Mouse (Mus musculus) spleen, adult 2 months (tissue): ENCODE measurements around the gene Uap1.

Source experiments
- CTCF ChIP-seq: fragments of 200-500 bp; IDR thresholded peaks from 2 replicates; pipeline ENCODE4 v1.5.1; 2011; ENCODE audit warnings: mild to moderate bottlenecking, inconsistent platforms; ENCODE audit not compliant: insufficient read depth, insufficient read length, insufficient replicate concordance; ENCODE audit errors: extremely low read depth
- POLR2A ChIP-seq: fragments of 200-500 bp; IDR thresholded peaks from 2 replicates; pipeline ENCODE4 v1.6.1; 2011; ENCODE audit warnings: low read depth, low read length, inconsistent platforms

DNA sequence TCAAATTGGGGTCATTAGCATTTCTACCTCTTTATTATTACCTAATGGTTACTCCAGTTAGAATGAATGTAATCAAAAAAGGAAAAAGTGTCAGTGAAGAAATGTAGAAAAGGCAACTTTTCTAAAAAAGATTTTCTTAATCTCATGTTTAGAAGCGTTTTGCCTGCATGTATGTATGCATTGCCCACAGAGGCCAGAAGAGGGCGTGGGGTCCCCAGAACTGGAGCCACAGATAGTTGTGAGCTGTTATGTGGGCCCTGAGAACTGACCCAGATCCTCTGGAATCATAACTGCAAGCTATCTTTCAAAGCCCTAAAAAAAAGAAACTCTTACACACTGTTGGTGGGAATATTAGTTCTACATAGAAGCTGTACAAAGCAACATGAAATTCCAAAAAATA, 19.5 kb downstream of the Uap1 start:
- TF ChIP-seq CTCF: no peak
- no peak for TF ChIP-seq POLR2A
